Comparison of ENCODE assay signal across 12 mouse cellular contexts in genomic region chr6:49165101-49165500, GRCm38 (mm10). TPM values are rescaled to one million over a fixed set of nuclear protein-coding genes. Genes with fewer than 3 reads are reported as not detected.
DNase-seq lines count a peak whose midpoint lies in the region; ATAC-seq and TF ChIP-seq lines count a peak whose summit lies in the region.
"Had no signal": no experiment of that assay in that cellular context is flagged by ENCODE, and none has a peak within 500 bp of the region (broad histone marks: within the 10 kb centered on the region; RNA-seq: fewer than 3 reads in every experiment).

No protein-coding gene starts in this region.

- peak; percentile 34 for ATAC-seq in intestine, embryonic 16.5 days
- ATAC-seq in midbrain, embryonic 14.5 days (ENCODE audit: low FRiP score, low TSS enrichment): no peak
- ATAC-seq in megakaryocyte-erythroid progenitor cell, adult 5-6 weeks (replicated peaks; ENCODE audit: low FRiP score, low TSS enrichment, poor library complexity, severe bottlenecking): no peak

- H3K27me3 ChIP-seq in intestine, embryonic 16.5 days (replicated peaks; ENCODE audit: control insufficient read depth, insufficient read depth, low read length): no peaks in the 10 kb centered on the region
- H3K27me3 ChIP-seq in midbrain, embryonic 14.5 days (ENCODE audit: control insufficient read depth, insufficient read depth, low read length): no peaks in the 10 kb centered on the region
- H3K27me3 ChIP-seq: embryonic facial prominence, embryonic 15.5 days; limb, embryonic 15.5 days; megakaryocyte, embryonic 14.5 days had no signal

- WGBS in intestine, embryonic 16.5 days: 39% methylated on average over 6 of the region's 6 CpGs
- 12% methylated on average over 6 of the region's 6 CpGs for WGBS in midbrain, embryonic 14.5 days

- no peak overlapping the region for H3K4me3 ChIP-seq in intestine, embryonic 16.5 days (ENCODE audit: low read length)
- no peak overlapping the region for H3K4me3 ChIP-seq in midbrain, embryonic 14.5 days (replicated peaks; ENCODE audit: low read depth, low read length)
- H3K4me3 ChIP-seq: embryonic facial prominence, embryonic 15.5 days; limb, embryonic 15.5 days; megakaryocyte, embryonic 14.5 days had no signal

- no peak overlapping the region for H3K9ac ChIP-seq in intestine, embryonic 16.5 days (ENCODE audit: low read depth, low read length)
- no peak overlapping the region for H3K9ac ChIP-seq in midbrain, embryonic 14.5 days (replicated peaks; ENCODE audit: low read length)
- H3K9ac ChIP-seq: embryonic facial prominence, embryonic 15.5 days; limb, embryonic 15.5 days had no signal

- intact Hi-C loops in left cerebral cortex, postnatal 4 days (cut with DNase I): no loop called here
- intact Hi-C loops in left cerebral cortex, postnatal 25 days (cut with DNase I): no loop called here

- H3K36me3 ChIP-seq in intestine, embryonic 16.5 days (ENCODE audit: control insufficient read depth, insufficient read depth, low read length): no peaks in the 10 kb centered on the region
- H3K36me3 ChIP-seq in midbrain, embryonic 14.5 days (ENCODE audit: control insufficient read depth, insufficient read depth, low read length): no peaks in the 10 kb centered on the region
- H3K36me3 ChIP-seq: embryonic facial prominence, embryonic 15.5 days; limb, embryonic 15.5 days had no signal

- peaks cover 27% of the 10 kb centered on the region for H3K4me1 ChIP-seq in intestine, embryonic 16.5 days (ENCODE audit: control insufficient read depth, insufficient read depth, low read length)
- H3K4me1 ChIP-seq in midbrain, embryonic 14.5 days (ENCODE audit: control insufficient read depth, insufficient read depth, low read length): no peaks in the 10 kb centered on the region

- no peak for TF ChIP-seq CTCF in brain, embryonic 14.5 days (IDR thresholded peaks at IDR 0.05; ENCODE audit: borderline replicate concordance, extremely low read depth, insufficient read depth, insufficient read length)

- no peak overlapping the region for H3K27ac ChIP-seq in intestine, embryonic 16.5 days (ENCODE audit: low read length)
- no peak overlapping the region for H3K27ac ChIP-seq in midbrain, embryonic 14.5 days (replicated peaks; ENCODE audit: low read depth, low read length)
- H3K27ac ChIP-seq: embryonic facial prominence, embryonic 15.5 days; limb, embryonic 15.5 days had no signal

- no peak overlapping the region for H3K4me2 ChIP-seq in intestine, embryonic 16.5 days (ENCODE audit: low read depth, low read length)
- no peak overlapping the region for H3K4me2 ChIP-seq in midbrain, embryonic 14.5 days (ENCODE audit: low read length)
- H3K4me2 ChIP-seq: embryonic facial prominence, embryonic 15.5 days; limb, embryonic 15.5 days had no signal

- H3K9me3 ChIP-seq in intestine, embryonic 16.5 days (ENCODE audit: control insufficient read depth, low read length): no peaks in the 10 kb centered on the region
- H3K9me3 ChIP-seq in midbrain, embryonic 14.5 days (ENCODE audit: control insufficient read depth, low read length): no peaks in the 10 kb centered on the region
- H3K9me3 ChIP-seq: embryonic facial prominence, embryonic 15.5 days; limb, embryonic 15.5 days; megakaryocyte, embryonic 14.5 days had no signal

- no peak for TF ChIP-seq POLR2A in brain, embryonic 14.5 days (IDR thresholded peaks at IDR 0.05; ENCODE audit: borderline replicate concordance, extremely low read depth, insufficient read depth, insufficient read length, poor library complexity, severe bottlenecking)

- DNase-seq in left cerebral cortex, postnatal 4 days: peak; percentile 52
- DNase-seq in left cerebral cortex, postnatal 25 days (ENCODE audit: low spot score in 2 of 2): no peak
- DNase-seq in brain, embryonic 14.5 days (ENCODE audit: low read depth): peak; percentile 37
- peak; percentile 15 for DNase-seq in midbrain, embryonic 14.5 days
- no peak for DNase-seq in adrenal gland, postnatal 36 days
- DNase-seq: gastrocnemius, postnatal 25 days; right cerebral cortex, postnatal 25 days had no signal

RNA-seq across cellular contexts. Expression of gene Igf2bp3, which starts 49.7 kb away (rescaled TPM):
- 1 to 10 TPM; 5.0 to 6.5 TPM for total RNA-seq in left cerebral cortex, postnatal 4 days (2021)
- under 1 TPM in 1 of 2 experiments, not detected in 1; 0.16 TPM for total RNA-seq in left cerebral cortex, postnatal 25 days (2021)
- 22.0 and 22.6 TPM in 2 replicates for polyA plus RNA-seq in brain, embryonic 14.5 days (2012; rRNA removed)
- 78.7 and 81.9 TPM in 2 replicates for polyA plus RNA-seq in intestine, embryonic 16.5 days (2015; fragmentation: Nextera tagmentation; extraction: Ambion mirVana)
- 24.7 and 39.2 TPM in 2 replicates for polyA plus RNA-seq in midbrain, embryonic 14.5 days (2014; fragmentation: Nextera tagmentation; extraction: Ambion mirVana)
- total RNA-seq in megakaryocyte-erythroid progenitor cell, adult 5-6 weeks (2014; fragmentation: Nextera tagmentation): 0.17 TPM in 1 of 2 replicates, not detected in the other
- not detected in 2 replicates for total RNA-seq in megakaryocyte-erythroid progenitor cell, adult 5-6 weeks (2017)
- total RNA-seq in adrenal gland, postnatal 36 days (2021): under 1 TPM; 0.56 to 0.69 TPM

Comparison
In these comparisons a context has a peak if more than half of its experiments do, and no peak if none do; other contexts are left out.
1. DNase-seq: peak in left cerebral cortex, postnatal 4 days (single experiment), brain, embryonic 14.5 days (single experiment) and midbrain, embryonic 14.5 days (single experiment); none in left cerebral cortex, postnatal 25 days (0 of 2) and adrenal gland, postnatal 36 days (0 of 2).